Mouse (Mus musculus) left cerebral cortex, adult 2 months (tissue): ENCODE measurements around the gene Aff3. TPM values are rescaled to one million over a fixed set of nuclear protein-coding genes. Genes with fewer than 3 reads are reported as not detected.
A peak's percentile ranks its signal among the peaks of the same experiment; 100 is the strongest.

Experiments
- DNase-seq, 2 experiments: peaks; one replicate each; pipeline ENCODE4 v3.0.0; 2021 to 2022; ENCODE audit warnings: low spot score in 2 of 2, mixed read lengths in 1 of 2; ENCODE audit errors: extremely low spot score in 1 of 2
- H3K27ac ChIP-seq: fragments of 200-600 bp; 2 replicates; pipeline ENCODE4 v1.8.1; 2022
- H3K4me3 ChIP-seq: fragments of 200-600 bp; 2 replicates; pipeline ENCODE4 v1.8.1; 2022
- CTCF ChIP-seq: fragments of 200-600 bp; IDR thresholded peaks from 2 replicates; pipeline ENCODE4 v1.8.1; 2022; ENCODE audit warnings: antibody characterized with exemption, mild to moderate bottlenecking, moderate library complexity
- intact Hi-C: fragments of 180-260 bp; cut with DNase I; formaldehyde crosslinking; loops from one replicate; pipeline ENCODE4 v1.15.1; 2025
- total RNA-seq, 2 experiments: library from RNA; stranded (reverse); gene quantifications; 2 replicates each; pipeline ENCODE4 v1.2.3; 2021

Gene Aff3
- total RNA-seq, 2 experiments from 2014 or later: 98.8 to 108 TPM

DNA sequence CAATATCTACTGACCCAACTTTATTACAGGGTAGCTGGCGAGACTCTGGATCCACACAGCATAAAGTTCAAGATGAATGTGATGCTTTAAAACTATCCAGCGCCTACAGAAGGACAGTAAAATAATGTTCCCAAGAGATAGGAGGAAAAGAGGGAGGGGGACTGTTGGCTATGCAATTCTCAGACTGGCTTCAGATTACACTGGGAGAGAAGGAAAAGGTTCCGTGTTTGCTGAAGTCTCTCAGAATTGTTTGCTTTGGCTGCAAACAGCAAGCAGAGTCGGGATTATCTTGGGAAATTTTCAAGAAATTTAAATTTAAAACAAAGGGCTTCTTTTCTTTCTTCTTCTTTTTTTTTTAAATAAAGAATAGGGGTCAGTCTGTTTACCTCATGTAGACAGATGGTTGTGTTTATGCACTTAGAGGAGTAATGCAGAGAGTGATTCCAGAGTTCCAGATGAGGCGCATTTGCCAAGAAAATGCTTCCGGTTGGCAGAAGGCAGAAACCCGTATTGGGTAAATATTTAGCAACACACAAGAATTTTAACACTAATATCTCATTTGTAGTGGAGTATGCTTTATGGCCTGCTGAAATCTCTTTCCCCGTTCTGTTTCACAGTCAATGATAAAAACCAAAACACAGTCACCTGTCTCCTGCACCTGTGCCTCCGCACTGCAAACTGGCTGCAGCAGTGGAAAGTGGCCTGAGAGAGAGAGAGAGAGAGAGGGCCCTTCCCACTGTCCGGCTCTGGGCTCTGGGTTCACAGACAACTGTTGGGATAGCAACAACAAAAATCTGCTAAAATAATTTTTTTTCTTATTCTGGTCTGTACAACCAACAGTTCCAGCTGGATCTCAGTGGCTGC is 306.6 kb downstream of the Aff3 start:
- no peak for DNase-seq
- Histone ChIP-seq H3K4me3 (no peak overlapping the region), H3K27ac (no peak overlapping the region)
- no peak for TF ChIP-seq CTCF
- intact Hi-C loops: loop anchor here (5.0 kb wide), 1 partner anchor 79 kb away; no protein-coding TSS in a partner anchor

DNA sequence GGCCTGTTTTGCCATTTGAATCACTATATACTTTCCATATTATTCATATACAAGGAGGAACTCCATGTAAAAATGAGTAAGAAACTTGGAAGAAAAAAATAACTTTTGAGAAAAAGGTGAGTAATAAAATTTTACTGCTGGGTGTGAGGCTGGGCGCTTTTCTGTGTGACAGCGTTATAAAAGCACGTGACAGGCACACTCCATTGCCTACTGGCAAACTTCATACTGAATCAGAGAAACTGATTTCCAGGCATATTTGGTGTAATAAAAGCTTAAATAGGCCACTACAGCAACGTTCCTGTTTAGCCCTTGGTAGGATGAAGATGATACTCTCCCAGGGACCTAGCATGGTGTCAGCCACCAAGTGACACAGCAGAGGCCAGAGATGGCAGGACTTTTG is 310.2 kb downstream of the Aff3 start:
- Histone ChIP-seq H3K4me3 (no peak overlapping the region), H3K27ac (no peak overlapping the region)
- TF ChIP-seq CTCF: no peak
- no peak for DNase-seq
- intact Hi-C loops: no loop called here

DNA sequence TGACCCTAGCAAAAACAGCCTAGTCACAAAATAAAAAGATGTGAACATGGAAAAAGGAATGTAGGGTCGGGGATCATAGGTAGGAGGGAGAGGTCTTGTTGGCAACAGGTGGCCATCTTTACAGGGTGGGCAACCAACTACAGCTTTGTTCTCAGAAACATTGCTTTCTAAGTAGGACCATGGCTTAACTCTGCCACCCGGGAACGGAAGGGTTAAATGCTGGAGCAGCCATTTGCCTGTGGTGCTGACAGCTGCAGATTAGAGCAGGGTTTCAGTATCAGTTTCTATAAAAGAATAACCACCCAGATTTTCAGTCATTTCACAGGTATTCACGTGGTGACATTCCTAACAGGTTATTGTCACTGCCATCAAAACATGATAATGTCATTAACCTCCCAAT is 317.4 kb downstream of the Aff3 start:
- intact Hi-C loops: no loop called here
- H3K4me3 ChIP-seq: no peak overlapping the region
- DNase-seq: no peak
- no peak for TF ChIP-seq CTCF
- H3K27ac ChIP-seq: no peak overlapping the region

DNA sequence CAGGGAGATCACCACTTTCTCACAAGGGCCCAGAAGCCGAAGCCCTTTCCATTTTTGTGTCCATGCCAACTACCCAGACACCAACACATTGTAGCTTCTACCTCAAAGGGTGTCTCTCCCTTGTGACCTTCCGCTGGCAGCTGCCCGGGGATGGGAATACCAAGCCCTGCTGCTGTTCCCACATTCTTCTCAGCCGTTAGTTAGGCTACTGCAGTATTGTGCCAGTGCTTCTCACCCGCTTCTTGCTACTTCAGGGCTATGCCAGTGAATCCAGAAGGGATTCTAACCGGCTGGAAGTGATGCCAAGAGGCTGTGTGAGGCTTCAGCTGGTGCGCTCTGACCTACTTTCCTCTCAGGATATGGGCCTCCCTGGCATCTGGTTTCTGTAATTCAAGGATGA is 330.5 kb downstream of the Aff3 start:
- intact Hi-C loops: loop anchor here (2.0 kb wide), 1 partner anchor 45 kb away; no protein-coding TSS in a partner anchor
- peak overlapping the region; percentile 12; the same call in 1 of the 2 replicates for H3K27ac ChIP-seq
- peak in 1 of 2 experiments; percentile 22 for DNase-seq
- TF ChIP-seq CTCF: no peak
- H3K4me3 ChIP-seq: no peak overlapping the region

DNA sequence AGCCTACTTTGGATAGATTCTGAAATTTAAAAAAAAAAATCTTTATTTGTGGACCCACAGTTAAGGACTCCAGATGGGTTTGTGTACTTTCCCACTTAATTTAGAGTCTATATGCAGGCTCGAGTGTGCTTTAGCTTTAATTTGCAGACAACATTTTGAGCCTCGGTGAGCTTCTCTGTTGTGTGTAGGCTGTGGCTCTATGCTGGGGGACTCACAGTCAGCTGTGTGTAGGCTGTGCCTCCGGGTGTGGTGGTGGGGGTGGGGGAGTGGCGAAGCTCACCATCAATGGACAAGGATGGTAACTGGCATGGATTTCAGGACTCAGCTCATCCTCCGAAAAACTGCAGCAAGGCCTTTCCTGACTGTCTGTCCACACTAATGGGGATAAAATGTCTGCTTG is 331.8 kb downstream of the Aff3 start:
- intact Hi-C loops: loop anchor here (1.0 to 2.0 kb wide), 2 partner anchors 96 to 106 kb away; no protein-coding TSS in a partner anchor
- no peak overlapping the region for H3K4me3 ChIP-seq
- H3K27ac ChIP-seq: no peak overlapping the region
- peak in 1 of 2 experiments; percentile 18 for DNase-seq
- no peak for TF ChIP-seq CTCF

DNA sequence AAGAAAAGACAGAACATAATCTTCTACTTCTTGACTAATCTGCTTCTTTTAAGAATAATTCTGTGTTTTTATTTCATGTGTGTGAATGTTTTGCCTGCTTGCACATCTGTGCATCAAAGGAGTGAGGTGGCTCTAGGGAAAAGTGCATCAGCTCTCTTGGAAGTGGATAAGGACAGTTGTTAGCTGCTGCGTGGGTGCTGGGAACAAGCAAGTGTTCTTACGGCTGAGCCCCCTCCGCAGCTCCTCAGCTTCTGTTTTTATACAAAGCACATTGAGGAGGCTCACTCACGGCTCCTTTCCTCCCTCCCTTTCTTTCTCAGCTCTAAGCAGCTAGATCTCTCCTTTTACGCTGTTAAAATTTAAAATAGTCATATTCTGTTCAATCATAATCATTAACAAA is 340.5 kb downstream of the Aff3 start:
- no peak for DNase-seq
- TF ChIP-seq CTCF: no peak
- Histone ChIP-seq H3K27ac (no peak overlapping the region), H3K4me3 (no peak overlapping the region)
- intact Hi-C loops: no loop called here

DNA sequence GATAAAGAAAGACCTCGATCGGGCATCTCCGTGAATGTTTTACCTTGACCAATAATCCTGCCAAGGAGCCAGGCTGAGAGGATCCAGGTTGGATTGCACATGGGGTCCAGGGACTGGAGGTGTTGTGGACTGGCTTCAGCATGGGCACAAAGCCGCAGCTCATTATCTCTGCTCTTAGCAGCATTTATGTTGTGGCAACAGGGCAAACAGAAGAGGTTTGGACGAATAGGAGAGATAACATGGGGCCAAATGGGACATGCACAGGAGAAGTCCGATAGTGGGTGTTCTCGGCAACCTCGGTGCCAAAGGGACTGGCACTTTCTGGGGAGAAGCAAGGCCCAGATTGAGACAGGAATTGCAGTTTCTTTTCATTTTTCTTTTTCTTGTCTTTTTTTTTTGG is 342.9 kb downstream of the Aff3 start:
- no peak for DNase-seq
- intact Hi-C loops: no loop called here
- TF ChIP-seq CTCF: no peak
- H3K27ac ChIP-seq: no peak overlapping the region
- no peak overlapping the region for H3K4me3 ChIP-seq

DNA sequence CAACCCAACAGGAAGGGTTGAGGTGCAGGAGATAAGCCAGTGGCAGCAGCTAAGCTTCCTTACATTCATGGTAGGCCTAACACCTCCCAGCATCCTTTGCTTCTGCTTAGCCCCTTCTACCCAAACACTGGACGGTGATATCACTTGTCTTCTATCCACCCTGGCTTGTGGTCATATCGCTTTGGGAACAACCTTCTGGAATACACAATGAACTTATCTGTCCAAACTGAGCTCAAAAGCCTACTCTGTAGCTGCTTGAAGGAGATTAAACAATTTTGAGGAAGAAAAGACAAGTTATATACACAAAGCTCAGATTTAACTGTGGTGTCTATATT is 343.8 kb downstream of the Aff3 start:
- Histone ChIP-seq H3K4me3 (no peak overlapping the region), H3K27ac (no peak overlapping the region)
- intact Hi-C loops: no loop called here
- TF ChIP-seq CTCF: no peak
- no peak for DNase-seq

DNA sequence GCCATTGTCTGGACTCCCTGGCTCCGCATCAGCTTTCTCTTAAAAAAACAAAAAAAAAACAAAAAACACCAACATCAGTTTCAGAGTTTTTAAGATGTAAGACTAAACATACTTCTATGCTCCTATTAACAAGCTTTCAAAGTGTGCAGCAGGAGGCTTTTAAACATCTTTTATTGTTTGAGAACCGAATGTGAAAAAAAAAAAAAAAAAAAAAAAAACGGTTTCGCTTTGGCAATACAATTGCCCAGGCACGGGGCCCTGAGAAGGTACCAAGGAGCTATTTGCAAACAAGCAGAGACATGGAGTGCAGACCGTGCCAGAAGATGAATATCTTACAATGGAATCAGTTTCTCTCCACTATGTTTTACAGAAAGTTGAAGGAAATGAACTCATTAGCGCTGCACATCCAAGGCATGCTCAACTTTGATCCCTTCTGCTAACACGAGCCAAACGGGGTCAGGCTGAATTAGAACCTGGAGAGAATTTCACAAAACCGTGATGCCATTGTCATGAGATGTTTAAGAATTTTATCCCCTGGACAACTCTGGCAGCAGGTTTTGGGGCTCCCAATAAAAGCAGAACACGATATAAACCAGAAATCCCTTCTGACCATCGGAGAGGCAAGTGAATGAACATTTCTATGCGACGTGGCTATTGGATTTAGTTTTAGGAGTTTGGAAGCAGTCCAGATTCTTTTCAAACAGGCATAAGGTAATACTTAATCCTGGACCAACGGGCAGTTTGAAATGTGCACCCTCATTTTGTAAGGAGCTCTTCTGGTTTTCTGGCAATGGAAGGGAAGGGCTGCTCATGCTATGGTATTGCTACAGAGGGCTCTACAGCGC is 344.4 kb downstream of the Aff3 start:
- no peak for DNase-seq
- no peak overlapping the region for H3K27ac ChIP-seq
- intact Hi-C loops: no loop called here
- peak overlapping the region; percentile 15 for H3K4me3 ChIP-seq
- TF ChIP-seq CTCF: no peak

DNA sequence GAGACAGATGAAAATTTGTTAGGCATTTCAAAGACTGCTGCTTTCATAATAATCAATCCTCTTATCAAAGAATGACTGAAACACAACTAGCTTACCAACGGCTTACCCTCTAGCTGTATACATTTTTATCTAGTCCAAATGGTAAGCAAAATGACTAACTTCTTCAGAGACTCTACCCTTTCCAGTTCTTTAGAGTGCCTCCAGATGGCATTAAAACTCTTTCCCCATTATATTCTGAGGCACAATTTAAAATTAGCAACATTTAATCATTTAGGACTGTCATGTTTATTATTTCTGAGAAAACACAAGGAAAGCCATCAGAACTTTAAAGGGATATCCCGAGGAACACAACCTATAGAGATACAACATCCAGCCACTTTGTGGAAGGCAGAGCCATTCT is 346.1 kb downstream of the Aff3 start:
- intact Hi-C loops: no loop called here
- Histone ChIP-seq H3K27ac (no peak overlapping the region), H3K4me3 (no peak overlapping the region)
- DNase-seq: no peak
- peak; percentile 53 for TF ChIP-seq CTCF

DNA sequence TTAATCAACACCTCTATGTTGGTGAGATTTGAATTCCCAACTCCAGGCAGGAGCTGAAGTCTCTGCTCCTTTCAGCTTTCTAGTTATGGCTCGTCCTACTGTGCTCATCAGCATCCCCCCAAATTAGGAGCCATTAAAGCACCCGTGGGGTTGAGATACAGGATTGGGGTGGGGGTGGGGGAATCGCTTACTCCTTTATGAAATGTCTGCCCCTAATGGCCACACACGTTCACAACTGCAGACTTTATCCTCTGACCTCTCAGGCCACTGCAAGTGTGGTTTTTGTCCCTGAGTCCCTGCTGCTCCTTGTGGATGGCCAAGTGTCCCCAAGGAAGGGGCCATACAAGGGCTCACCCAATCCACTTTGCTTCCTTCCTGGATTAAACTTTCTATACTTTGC is 348.8 kb downstream of the Aff3 start:
- H3K27ac ChIP-seq: no peak overlapping the region
- DNase-seq: no peak
- intact Hi-C loops: no loop called here
- no peak for TF ChIP-seq CTCF
- no peak overlapping the region for H3K4me3 ChIP-seq

DNA sequence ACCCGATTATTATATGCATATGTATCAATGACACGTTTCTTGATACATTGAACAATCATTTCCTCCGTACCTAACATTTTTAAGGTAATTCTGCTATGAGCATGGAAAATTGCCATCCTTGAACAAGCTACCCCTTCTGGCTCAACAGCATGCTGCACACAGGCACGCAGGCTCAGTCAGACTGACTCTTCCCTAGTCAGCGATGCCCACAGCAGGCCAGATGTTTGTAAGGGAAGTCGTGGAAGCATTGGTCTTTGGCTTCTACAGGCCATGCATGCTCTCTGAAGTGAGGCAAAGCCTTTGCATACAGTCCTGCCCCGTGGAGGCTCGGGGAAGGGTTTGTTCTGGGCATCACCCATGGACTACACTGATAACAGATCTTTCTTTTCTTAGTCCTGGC is 354.3 kb downstream of the Aff3 start:
- Histone ChIP-seq H3K4me3 (no peak overlapping the region), H3K27ac (no peak overlapping the region)
- intact Hi-C loops: no loop called here
- no peak for DNase-seq
- no peak for TF ChIP-seq CTCF
